Mouse (Mus musculus): Measurements from ENCODE around the gene Aoc1.

The Aoc1 gene

GRCm38 (mm10) chr6:48912033-48912432 lies 39.3 kb downstream of the Aoc1 start:
- DNase-seq, result no peak

GRCm38 (mm10) chr6:48913587-48913986 lies 40.9 kb downstream of the Aoc1 start:
- no peak for DNase-seq

- no peak for DNase-seq
Measured at GRCm38 (mm10) chr6:48929595-48929994, 56.9 kb downstream of the Aoc1 start, which contains the start of gene 1600015I10Rik. TSS of gene 1600015I10Rik (plus strand) at chr6:48929895.

- DNase-seq, result no peak
Measured at GRCm38 (mm10) chr6:48949596-48949995, 76.9 kb downstream of the Aoc1 start.

DNA sequence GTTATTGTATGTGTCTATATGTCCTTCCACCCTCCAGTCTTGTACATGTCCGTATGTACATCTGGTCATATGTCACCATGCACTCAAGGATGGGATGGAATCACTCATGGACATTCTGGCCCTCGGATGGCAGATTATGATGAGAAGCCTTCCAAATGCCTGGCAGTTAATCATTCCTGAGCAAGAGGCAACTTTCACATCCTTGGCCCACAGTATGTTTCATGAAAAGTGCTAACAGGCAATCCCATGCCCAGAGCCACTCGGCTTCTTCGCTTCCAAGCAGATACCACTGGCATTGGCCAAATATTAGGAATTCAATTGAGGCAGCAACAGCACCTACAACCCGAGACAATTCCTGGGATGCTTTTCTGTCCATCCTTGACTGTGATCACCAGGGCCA lies 78.0 kb downstream of the Aoc1 start:
- DNase-seq, result no peak

DNA sequence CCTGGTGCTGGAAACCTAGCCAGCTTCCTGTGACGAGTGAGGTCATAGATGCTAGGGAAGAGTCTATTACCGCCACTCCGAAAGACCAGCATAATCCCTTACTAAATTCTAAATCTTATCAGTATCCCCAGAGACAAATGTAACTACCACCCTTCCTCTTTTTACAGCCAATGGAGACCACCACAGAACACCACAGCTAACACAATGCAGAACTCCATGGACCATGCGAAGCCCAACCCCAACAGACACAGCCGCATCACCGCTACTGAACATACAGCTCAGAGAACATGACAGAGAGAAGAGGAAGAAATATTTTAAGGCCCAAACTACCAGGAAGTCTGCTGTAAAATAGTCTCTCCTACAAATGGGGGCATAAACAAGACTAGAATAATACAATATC lies 78.9 kb downstream of the Aoc1 start:
- no peak for DNase-seq

DNA sequence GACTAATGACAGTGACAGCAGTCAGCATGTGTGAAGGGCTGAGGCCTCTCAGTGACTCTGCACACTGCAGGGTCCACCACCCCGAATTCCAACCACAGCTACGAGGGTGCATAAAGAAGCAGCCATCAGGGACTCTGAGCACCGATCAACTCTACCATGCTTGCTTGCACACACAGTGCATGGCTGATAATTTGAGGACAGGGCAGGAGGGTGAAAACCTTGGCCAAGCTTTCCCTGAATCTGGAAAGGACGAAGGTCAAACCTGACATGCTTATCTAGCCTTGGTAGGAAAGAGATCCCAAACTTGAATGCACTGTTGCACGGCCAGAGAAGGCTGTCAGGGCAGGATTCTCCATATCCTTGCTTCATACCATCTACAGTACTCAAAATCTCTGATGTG lies 80.5 kb downstream of the Aoc1 start:
- no peak for DNase-seq

DNA sequence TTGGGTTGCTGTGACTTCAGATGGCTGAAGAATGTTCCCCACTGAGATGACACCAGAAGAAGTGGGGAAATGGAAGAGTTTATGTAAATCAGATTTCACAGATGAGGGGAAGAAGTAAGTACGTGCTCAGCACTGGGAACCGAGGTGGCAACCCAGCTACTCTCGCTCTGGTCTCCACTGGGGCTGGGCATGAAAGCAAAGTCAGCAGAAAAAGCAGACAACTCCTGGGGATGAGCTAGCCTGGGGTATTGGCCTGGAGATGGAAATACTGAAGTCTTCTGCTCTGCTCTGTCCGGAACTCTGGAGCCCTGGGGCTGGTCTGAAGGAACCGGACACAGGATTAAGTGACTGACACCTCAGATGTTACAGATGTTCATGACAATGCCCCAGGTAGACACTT lies 81.5 kb downstream of the Aoc1 start:
- no peak for DNase-seq

- no peak for DNase-seq
Measured at GRCm38 (mm10) chr6:48954946-48955345, 82.2 kb downstream of the Aoc1 start.

GRCm38 (mm10) chr6:48956785-48957184 lies 84.1 kb downstream of the Aoc1 start:
- no peak for DNase-seq

DNA sequence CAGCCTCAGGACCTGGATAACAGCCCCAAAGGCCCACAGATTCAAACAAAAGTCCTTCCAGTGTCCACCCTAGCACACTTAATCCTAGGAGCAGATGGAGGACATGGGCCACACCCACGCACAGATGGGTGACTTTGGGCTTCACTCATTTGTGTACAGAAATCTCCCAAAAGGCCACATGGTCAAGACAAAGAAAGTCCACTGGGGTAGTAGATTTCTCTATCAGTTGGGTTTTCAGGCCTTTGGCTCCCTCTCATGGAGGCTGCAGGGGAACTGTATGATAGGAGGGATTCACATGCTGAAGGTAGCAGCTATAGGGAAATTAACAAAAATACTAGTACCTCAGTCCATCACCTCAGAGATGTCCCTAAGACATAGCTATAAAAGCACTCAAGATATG lies 85.4 kb downstream of the Aoc1 start:
- no peak for DNase-seq
